Mouse (Mus musculus): Measurements from ENCODE around the gene Nfix. TPM values are rescaled to one million over a fixed set of nuclear protein-coding genes. Genes with fewer than 3 reads are reported as not detected.

The Nfix gene
- polyA plus RNA-seq, 1 experiment from 2014 or later: 2.2 TPM

DNA sequence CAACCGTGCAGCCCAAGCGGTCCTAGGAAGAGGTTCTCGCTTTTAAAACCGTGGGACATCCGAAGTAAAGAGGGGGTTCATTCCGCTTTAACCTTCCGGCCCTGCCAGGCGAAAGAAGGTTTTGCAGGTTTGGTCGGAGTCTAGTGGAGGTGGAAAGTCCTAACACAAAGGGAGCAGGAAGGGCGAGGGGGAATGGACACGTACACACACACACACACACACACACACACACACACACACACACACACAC, 14.7 kb downstream of the Nfix start:
- Histone ChIP-seq H3K4me3 (ENCODE audit: low read depth, low read length) (no peak overlapping the region), H3K9me3 (ENCODE audit: control insufficient read depth, low read length) (no peaks in the 10 kb centered on the region), H3K4me1 (ENCODE audit: control insufficient read depth, insufficient read depth, low read length) (no peaks in the 10 kb centered on the region), H3K4me2 (no peak overlapping the region), H3K27ac (ENCODE audit: low read depth, low read length) (no peak overlapping the region), H3K27me3 (ENCODE audit: control insufficient read depth, insufficient read depth, low read length) (peaks cover 100% of the 10 kb centered on the region), H3K9ac (ENCODE audit: low read length) (no peak overlapping the region), H3K36me3 (ENCODE audit: control insufficient read depth, insufficient read depth, low read length) (no peaks in the 10 kb centered on the region)
- ATAC-seq (ENCODE audit: low FRiP score) (no peak), DNase-seq (ENCODE audit: low spot score, missing footprints) (peak; percentile 91)
- 0% methylated on average over 11 of the region's 11 CpGs for WGBS

DNA sequence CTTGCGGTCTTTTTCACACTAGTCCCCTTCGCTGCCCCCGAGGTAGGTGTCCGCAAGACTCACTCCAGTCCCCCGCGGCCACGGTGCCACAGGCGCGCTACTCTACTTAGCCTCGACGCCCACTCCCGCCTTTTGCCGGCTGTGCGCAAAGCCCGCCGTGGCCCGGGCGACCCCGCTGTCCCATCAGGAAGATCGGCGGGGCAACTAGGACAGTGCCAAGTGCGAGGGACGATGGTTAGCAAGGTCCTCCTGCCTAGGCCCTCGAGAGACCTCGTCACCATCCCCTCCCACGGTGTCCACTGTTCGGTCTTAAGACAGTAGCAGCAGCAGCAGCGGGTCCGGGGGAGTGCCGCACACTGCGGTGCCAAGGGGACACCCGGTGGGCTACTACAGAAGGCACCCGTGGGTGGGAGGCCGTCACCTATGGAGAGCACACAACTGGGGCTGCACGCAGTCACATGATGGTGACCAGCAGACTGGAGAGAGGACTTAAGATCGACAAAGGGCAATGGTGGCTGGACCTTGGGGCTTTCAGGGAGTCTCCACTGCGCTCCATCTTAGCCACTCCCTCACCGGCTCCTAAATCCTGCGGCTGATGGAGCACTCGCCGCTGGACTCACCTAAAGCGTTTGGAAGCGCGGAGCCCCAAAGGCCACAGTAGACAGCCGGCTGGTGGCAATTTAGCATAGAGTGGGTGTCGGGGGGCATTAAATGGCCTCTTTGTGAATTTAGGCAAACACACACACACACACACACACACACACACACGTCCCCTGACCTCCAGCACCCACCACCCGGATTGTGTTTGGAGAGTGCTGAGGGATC, 15.3 kb downstream of the Nfix start:
- DNase-seq (ENCODE audit: low spot score, missing footprints): peak; percentile 95
- Histone ChIP-seq H3K9me3 (ENCODE audit: control insufficient read depth, low read length) (no peaks in the 10 kb centered on the region), H3K4me2 (no peak overlapping the region)

DNA sequence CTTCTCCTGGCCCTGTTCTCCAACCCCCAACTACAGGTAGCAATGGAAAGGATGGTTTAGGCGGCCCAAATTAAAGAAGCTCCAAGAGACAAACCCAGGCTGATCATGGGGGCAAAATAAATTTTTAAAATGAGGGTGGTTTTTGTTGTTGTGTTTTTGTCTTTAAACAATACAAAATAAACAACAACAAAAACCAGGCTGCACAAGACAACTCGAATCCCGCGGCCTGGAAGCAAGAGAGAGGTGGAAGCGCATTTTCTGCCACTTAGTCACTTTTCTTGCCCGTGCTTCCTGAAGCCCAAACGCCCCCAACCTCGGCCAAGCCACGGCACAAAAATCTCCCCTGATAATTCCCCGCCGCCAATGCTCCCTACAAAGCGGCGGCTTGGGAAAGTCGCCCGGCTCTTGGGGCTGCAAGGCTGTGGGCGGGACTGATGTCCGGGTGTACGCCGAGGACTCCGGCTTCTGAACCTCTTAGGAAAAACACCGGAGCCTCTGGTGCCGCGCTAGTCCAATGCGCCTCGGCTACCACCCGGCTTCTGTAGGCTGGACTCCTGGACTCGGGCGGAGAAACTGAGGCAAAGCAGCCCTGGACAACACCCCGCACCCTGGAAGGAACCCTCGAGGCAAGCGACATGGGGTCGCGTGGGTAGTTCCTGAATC, 16.1 kb downstream of the Nfix start:
- peak; percentile 95 for DNase-seq (ENCODE audit: low spot score, missing footprints)
- no peak for ATAC-seq (ENCODE audit: low FRiP score)

More for the DNA sequence above, 15.3 kb downstream of the Nfix start:
- H3K9ac ChIP-seq (ENCODE audit: low read length): no peak overlapping the region
- H3K36me3 ChIP-seq (ENCODE audit: control insufficient read depth, insufficient read depth, low read length): no peaks in the 10 kb centered on the region
- H3K27ac ChIP-seq (ENCODE audit: low read depth, low read length): no peak overlapping the region
- ATAC-seq (ENCODE audit: low FRiP score): 0 out of 2 replicates have a peak, but pooled peaks have one; percentile 16
- H3K4me1 ChIP-seq (ENCODE audit: control insufficient read depth, insufficient read depth, low read length): no peaks in the 10 kb centered on the region
- peaks cover 100% of the 10 kb centered on the region for H3K27me3 ChIP-seq (ENCODE audit: control insufficient read depth, insufficient read depth, low read length)
- WGBS: under 1% methylated on average over 48 of the region's 48 CpGs
- H3K4me3 ChIP-seq (ENCODE audit: low read depth, low read length): no peak overlapping the region

DNA sequence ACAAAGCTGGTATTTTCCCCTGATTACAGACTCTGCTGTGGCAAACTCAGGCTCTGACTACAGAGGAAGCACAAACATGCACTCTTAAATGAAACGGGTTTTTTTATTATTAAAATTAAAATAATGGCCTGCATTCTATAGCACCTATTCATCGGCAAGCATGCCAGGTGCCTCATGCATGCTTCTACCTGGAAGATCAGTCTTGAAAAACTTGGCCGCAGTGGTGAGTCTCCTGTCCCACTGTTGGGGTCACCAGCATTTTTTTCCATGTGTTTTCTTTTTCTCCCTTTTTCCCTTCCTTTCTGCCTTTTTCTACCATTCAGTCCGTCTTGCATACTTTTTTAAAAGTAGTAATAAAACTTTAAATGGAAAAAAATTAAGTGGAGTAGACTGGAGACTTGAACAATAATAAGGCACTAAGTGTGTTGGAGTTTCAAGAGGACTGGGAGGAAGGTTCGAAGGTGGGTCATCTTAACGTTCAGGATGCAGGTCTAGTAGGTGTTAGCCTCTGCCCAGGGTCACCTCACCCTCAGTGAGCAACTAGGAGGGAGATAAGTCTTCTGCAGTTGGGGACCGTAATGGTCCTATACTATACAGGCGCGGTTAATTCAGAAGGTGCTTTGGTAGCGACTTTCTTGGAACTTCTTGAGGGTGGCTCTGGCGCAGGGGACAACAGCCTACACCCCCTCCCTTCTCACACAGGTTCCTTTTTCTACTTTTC, 16.8 kb downstream of the Nfix start:
- no peak overlapping the region for H3K4me2 ChIP-seq
- H3K27ac ChIP-seq (ENCODE audit: low read depth, low read length): no peak overlapping the region
- H3K27me3 ChIP-seq (ENCODE audit: control insufficient read depth, insufficient read depth, low read length): peaks cover 100% of the 10 kb centered on the region
- no peaks in the 10 kb centered on the region for H3K4me1 ChIP-seq (ENCODE audit: control insufficient read depth, insufficient read depth, low read length)
- 4% methylated on average over 11 of the region's 11 CpGs for WGBS
- H3K4me3 ChIP-seq (ENCODE audit: low read depth, low read length): no peak overlapping the region
- no peaks in the 10 kb centered on the region for H3K9me3 ChIP-seq (ENCODE audit: control insufficient read depth, low read length)
- H3K36me3 ChIP-seq (ENCODE audit: control insufficient read depth, insufficient read depth, low read length): no peaks in the 10 kb centered on the region
- ATAC-seq (ENCODE audit: low FRiP score) (no peak), DNase-seq (ENCODE audit: low spot score, missing footprints) (peak; percentile 92)
- no peak overlapping the region for H3K9ac ChIP-seq (ENCODE audit: low read length)

More for the DNA sequence above, 16.1 kb downstream of the Nfix start:
- H3K27ac ChIP-seq (ENCODE audit: low read depth, low read length): no peak overlapping the region
- H3K4me2 ChIP-seq: no peak overlapping the region
- WGBS: under 1% methylated on average over 33 of the region's 33 CpGs
- H3K36me3 ChIP-seq (ENCODE audit: control insufficient read depth, insufficient read depth, low read length): no peaks in the 10 kb centered on the region
- H3K9me3 ChIP-seq (ENCODE audit: control insufficient read depth, low read length): no peaks in the 10 kb centered on the region
- H3K4me1 ChIP-seq (ENCODE audit: control insufficient read depth, insufficient read depth, low read length): no peaks in the 10 kb centered on the region
- no peak overlapping the region for H3K9ac ChIP-seq (ENCODE audit: low read length)
- H3K4me3 ChIP-seq (ENCODE audit: low read depth, low read length): no peak overlapping the region
- peaks cover 100% of the 10 kb centered on the region for H3K27me3 ChIP-seq (ENCODE audit: control insufficient read depth, insufficient read depth, low read length)

DNA sequence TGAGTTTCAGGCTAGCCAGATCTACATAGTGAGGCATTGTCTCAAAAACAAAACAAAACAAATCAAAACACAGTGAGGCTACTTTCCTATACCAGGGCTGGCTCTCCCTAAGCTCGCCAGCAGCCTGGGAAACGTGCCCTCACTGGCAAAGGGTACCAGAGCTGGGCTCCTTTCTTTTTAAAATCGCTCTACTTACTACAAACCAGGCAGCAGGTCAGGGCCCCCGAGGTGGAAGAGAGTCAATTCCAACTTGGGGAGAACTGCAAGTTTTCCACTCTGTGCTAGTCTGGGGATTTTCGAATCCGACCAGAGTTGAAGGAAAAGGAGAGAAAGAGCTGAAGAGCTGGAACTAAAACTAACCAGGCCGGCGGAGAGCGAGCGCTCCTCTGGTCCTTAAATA, 17.5 kb downstream of the Nfix start:
- Histone ChIP-seq H3K4me1 (ENCODE audit: control insufficient read depth, insufficient read depth, low read length) (no peaks in the 10 kb centered on the region), H3K36me3 (ENCODE audit: control insufficient read depth, insufficient read depth, low read length) (no peaks in the 10 kb centered on the region), H3K4me2 (no peak overlapping the region), H3K9me3 (ENCODE audit: control insufficient read depth, low read length) (no peaks in the 10 kb centered on the region), H3K27me3 (ENCODE audit: control insufficient read depth, insufficient read depth, low read length) (peaks cover 100% of the 10 kb centered on the region), H3K27ac (ENCODE audit: low read depth, low read length) (no peak overlapping the region), H3K9ac (ENCODE audit: low read length) (no peak overlapping the region), H3K4me3 (ENCODE audit: low read depth, low read length) (no peak overlapping the region)
- 2% methylated on average over 10 of the region's 10 CpGs for WGBS
- ATAC-seq (ENCODE audit: low FRiP score): no peak
- DNase-seq (ENCODE audit: low spot score, missing footprints): peak; percentile 94

DNA sequence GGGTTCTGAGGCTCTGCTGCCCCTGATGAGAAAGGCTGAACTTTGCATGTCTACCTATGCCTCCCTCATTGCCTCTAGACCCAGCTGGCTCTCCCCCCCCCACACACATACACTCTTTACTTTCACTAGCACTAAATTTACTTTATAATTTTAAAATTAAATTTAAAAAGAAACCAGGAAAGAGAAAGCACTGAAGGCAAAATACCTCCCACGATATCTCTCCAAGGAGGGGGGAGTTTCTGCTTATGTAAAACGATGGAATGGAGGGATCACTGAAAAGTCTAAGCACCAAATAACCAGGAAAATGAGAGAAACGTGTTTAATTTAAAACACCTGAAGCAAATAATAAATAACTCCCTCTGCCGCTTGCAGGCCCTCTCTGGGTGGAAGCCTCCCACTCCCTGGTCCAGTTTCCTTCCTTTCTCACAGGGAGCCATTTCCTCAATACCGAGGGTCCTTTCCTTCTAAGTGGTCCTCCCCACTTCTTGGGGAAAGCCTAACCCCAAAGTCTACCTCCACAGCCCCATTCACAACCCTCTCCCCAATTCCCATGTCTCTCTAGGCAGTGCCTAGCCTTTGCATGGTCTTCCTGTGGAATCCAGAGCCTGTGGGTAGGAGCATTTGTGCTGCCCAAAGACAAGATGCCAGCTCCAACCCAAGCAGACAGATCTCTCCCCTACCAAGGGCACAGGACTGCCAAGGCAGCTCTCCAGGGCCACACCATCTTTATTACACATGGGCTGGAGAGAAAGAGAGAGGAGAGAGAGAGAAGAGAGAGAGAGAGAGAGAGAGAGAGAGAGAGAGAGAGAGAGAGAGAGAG, 18.2 kb downstream of the Nfix start:
- no peaks in the 10 kb centered on the region for H3K4me1 ChIP-seq (ENCODE audit: control insufficient read depth, insufficient read depth, low read length)
- H3K9ac ChIP-seq (ENCODE audit: low read length): no peak overlapping the region
- no peaks in the 10 kb centered on the region for H3K9me3 ChIP-seq (ENCODE audit: control insufficient read depth, low read length)
- H3K4me3 ChIP-seq (ENCODE audit: low read depth, low read length): no peak overlapping the region
- DNase-seq (ENCODE audit: low spot score, missing footprints) (peak; percentile 95), ATAC-seq (ENCODE audit: low FRiP score) (no peak)
- 0% methylated on average over 5 of the region's 5 CpGs for WGBS
- no peak overlapping the region for H3K27ac ChIP-seq (ENCODE audit: low read depth, low read length)
- no peak overlapping the region for H3K4me2 ChIP-seq
- no peaks in the 10 kb centered on the region for H3K36me3 ChIP-seq (ENCODE audit: control insufficient read depth, insufficient read depth, low read length)
- H3K27me3 ChIP-seq (ENCODE audit: control insufficient read depth, insufficient read depth, low read length): peaks cover 100% of the 10 kb centered on the region

DNA sequence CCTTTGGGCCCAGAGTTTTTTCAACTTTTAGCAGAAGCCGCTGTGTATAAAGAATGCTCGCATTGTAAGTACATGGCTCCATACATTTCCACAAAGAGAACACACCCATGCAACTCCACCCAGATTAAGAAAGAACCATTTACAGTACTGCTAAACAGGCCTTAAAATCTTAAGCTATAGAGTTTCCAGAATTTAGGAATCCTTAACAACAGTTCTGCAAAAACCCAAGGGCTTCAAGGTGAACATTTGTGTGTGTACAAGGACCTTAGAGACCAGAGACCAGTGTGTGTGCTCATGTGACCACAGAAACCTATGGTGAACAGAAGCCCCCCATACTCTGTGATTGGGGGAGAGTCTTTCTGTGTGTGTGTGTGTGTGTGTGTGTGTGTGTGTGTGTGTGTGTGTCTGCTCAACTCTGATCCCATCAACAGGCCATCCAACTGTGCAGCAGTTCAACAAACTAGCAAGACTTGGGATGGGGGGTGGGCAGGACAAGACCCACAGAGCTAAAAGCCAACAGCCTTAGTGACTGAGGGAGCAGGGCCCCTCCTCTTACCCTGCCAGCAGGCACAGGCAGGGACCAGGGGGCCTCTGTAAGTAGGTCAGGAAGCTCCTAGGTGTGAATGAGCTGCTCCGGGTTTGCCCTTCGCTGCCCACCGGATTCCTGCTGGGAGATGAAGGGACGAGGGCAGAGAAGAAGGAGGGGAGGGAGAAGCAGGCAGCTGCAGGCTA, 19.0 kb downstream of the Nfix start:
- Histone ChIP-seq H3K36me3 (ENCODE audit: control insufficient read depth, insufficient read depth, low read length) (no peaks in the 10 kb centered on the region), H3K9me3 (ENCODE audit: control insufficient read depth, low read length) (no peaks in the 10 kb centered on the region), H3K4me1 (ENCODE audit: control insufficient read depth, insufficient read depth, low read length) (no peaks in the 10 kb centered on the region), H3K4me2 (no peak overlapping the region), H3K27ac (ENCODE audit: low read depth, low read length) (no peak overlapping the region), H3K4me3 (ENCODE audit: low read depth, low read length) (no peak overlapping the region), H3K27me3 (ENCODE audit: control insufficient read depth, insufficient read depth, low read length) (peaks cover 100% of the 10 kb centered on the region), H3K9ac (ENCODE audit: low read length) (no peak overlapping the region)
- ATAC-seq (ENCODE audit: low FRiP score) (no peak), DNase-seq (ENCODE audit: low spot score, missing footprints) (peak; percentile 91)
- 4% methylated on average over 6 of the region's 6 CpGs for WGBS

DNA sequence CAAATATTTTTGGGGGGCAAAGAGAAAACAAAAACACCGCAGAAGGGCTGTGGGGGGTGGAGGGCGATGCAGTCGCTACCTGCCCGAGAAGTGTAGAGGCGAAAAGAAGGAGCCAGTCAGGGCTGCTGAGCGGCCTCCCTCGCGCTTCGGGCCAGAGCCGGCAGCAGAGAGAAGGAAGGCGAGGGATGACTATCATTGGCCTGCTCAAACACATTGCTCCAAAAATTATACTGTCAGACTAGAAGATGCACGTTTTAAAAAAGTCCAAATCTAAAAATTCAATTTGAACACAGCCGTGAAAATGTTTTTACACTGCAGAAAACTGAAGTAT, 20.0 kb downstream of the Nfix start:
- Histone ChIP-seq H3K27ac (ENCODE audit: low read depth, low read length) (no peak overlapping the region), H3K4me1 (ENCODE audit: control insufficient read depth, insufficient read depth, low read length) (no peaks in the 10 kb centered on the region; the same call in 1 of the 2 replicates), H3K9ac (ENCODE audit: low read length) (no peak overlapping the region), H3K27me3 (ENCODE audit: control insufficient read depth, insufficient read depth, low read length) (peaks cover 100% of the 10 kb centered on the region), H3K4me3 (ENCODE audit: low read depth, low read length) (no peak overlapping the region), H3K9me3 (ENCODE audit: control insufficient read depth, low read length) (no peaks in the 10 kb centered on the region), H3K4me2 (no peak overlapping the region), H3K36me3 (ENCODE audit: control insufficient read depth, insufficient read depth, low read length) (no peaks in the 10 kb centered on the region)
- ATAC-seq (ENCODE audit: low FRiP score) (no peak), DNase-seq (ENCODE audit: low spot score, missing footprints) (peak; percentile 95)
- under 1% methylated on average over 13 of the region's 13 CpGs for WGBS

Measured in midbrain, embryonic 11.5 days (tissue).